Mouse (Mus musculus) frontal cortex, postnatal 36 days (tissue): ENCODE measurements around the gene Ppip5k2.
"Not testable (repeated sequence)": the region's sequence is repeated elsewhere in the genome, so short reads cannot be mapped to it uniquely, and the experiment has no call there.

ENCODE experiments used
- DNase-seq, 2 experiments: peaks; one replicate each; pipeline ENCODE4 v3.0.0; 2022; ENCODE audit warnings: low spot score in 2 of 2

The Ppip5k2 gene

DNA sequence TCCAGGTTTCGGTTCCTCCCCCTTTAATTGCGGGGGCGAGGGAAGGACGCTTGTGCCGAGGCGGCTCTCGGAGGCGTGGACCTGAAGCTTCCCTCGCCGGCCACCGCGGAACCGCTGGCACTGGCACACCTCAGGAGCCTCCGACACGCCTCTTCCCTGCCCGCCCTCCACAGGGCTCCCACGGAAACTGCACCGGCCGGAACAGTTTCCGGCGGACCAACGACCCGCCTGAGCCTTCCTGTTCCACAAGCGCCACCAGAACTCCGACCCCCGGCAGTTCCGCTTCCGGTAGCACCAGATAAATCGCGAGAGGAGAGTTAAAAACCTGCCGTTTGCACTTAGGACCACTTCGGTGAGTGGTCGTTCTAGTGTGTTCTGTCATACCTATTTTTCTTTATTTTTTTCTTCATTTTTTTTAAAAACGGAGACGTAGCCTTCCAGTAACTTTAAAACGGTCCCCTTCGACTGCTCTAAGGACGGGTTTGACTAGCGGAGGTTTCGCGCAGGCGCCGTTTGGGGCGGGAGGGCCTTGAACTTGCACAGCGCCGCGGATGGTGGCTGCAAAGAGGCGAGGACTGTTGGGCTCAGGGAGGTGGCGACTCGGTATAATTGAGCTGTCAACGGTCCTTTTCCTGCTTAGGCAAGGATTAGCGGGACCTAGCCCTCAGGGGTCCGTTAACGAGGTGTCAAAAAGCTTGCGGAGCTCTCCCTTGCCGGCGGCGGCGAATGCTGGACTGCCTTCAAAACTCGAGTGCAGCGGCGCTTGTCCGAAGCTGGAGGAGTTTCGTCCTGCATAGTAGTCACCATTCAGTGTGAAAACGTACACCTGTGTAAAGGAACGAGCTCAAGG, at the start of gene Ppip5k2, which contains the start of gene Gin1:
Gene Ppip5k2 (minus strand): TSS at position 508 of the 850 bp plus-strand sequence.
Gene Gin1 (plus strand): TSS at position 269 of the 850 bp plus-strand sequence.
- peak; percentile 93 for DNase-seq

DNA sequence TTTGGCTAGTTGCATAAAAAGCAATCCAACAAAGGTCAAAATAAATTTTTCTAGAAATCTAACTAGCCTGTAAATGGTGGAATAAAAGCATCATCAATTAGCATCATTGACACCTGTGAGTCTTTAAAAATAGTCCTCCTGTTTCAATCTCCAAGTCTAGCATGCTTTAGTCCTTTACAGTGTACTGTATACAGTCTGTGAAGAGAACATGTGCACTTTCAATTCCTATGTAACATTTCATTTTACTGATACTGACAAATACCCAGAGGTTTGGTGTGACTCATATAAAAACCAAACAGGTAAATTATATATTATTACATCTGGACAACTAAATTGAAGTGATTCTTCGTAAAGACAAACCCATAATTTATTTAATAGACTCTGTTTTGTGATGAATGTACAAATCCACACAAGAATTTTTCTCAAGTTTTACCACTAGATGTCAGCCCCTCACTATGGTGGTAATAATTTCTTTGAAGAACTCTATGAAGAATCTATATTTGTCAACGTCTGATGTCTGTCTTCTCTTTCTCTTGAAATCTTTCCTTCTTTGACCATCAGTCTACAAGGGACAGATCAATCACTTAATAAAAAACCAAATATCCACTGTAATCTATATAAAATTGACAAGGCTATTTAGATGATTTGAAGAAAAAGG, 39.2 kb upstream of the Ppip5k2 start:
- DNase-seq: no peak

DNA sequence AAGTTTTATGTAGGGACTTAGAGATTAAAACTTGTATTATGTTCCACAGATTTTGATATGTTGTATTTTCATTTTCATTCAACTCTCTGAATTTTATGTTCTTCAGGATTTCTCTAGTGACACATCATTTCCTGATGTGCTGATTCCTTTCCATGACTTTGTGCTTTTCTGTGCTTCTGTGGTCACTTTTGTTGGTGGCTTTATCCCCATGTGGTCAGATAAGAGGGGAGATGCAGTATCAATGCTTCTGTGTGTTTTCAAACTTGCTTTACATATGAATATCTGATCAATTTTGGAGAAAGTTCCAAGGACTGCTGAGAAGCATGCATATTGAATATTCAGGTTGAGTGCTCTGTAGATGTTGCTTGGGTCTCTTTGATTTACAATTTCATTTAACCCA, 34.3 kb upstream of the Ppip5k2 start:
- no peak for DNase-seq

DNA sequence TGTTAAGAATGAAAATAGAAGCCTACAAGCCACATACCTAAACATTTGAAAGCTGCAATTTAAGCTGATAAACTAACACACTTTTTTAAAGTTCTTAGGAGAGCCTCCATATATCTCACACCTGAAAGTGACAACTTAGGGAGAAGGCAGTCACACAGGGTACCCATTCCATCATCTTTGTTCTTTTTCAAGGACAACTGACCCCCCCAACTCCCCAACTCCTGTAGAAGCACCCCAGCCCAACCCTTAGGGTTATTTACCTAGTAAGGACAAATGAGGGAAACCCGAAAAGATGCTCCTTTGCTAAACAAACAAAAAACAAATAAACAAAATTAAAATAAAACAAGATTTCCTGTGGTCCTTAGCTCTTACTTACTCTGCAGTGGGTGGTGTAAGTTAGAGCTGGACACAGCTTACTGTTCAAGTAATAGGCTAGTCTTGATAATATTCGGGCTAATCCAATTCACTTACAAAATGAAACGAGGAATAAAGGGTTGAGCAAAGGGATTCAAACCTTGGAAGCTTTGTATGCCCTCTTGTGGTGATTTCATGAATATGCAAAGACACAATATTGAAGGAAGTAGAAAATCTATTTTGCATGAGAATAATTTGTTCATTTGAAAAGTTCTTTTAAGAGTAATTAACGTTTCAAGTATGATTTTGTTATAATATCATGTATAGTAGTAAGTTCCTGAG, 32.1 kb upstream of the Ppip5k2 start:
- no peak for DNase-seq

DNA sequence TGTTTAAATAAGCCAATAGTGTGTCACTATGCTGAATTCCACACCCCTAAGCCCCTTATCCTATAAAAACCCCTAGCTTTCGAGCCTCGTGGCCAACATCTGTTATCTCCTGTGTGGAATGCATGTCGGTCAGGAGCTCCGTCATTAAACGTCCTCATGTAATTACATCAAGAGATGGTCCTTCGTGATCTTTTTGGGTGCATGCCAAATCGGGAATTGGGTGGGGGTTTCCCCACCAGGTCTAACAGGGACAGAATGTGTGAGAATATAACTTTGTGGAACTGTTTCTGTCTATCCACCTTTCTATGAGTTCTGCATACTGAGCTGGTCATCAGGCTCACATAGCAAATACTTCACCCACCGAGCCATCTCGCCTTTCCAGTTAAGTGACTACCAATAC, 25.7 kb upstream of the Ppip5k2 start:
- no peak for DNase-seq

DNA sequence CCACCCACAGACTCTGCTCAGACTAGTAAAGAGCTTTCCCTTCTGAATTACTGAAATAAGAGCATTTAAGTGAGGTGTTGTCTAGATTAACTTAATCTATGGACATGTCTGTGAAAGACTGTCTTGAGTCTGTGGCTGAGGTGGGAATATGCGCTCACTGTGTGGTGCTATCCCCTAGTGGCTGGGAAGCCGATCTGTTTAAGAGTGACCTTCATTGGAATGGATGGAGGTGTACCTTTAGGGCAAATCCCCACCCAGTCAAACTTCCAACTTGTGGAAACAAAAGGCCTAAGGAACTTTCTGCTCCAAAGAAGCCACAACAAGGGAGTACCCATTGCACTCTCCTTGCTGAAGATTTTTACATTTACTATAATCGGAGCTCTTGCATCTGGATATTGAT, 23.9 kb upstream of the Ppip5k2 start:
- DNase-seq: no peak

DNA sequence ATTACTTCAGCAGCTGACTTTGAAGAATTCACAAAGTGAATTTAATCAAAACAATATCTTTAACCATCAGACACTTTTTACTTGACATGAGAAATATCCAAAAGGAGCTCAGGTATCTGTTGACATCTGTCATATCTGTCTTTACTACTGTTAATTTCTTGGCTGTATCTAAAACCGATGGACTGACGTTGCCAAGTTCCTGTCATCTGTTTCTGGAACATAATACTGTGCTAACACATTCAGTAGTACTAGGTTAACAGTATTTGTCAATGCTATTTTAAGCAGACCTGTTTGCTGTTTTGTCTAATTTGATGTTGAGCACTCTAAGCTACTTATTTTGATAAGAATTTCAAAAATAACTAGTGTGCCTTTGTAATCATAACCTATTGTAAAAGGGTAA, 18.3 kb upstream of the Ppip5k2 start:
- DNase-seq: no peak

DNA sequence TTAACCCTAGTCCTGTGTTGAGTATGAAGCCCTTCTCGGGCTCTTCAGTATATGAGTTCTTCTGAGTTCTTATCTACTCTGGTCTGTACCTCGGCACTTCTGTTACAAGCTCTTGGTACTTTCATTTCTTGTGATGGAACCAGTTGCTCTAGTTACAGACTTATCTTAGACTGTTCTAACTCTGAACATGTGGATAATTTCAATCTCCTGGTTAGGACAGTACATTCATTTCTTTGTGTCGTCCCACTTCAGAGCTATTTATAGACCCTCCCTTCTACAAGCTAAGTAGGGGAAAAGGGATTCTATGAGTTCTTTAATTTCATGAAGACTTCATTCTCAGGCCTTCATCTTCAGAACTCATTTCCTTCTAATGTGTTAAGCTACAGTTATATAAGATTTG, 17.5 kb upstream of the Ppip5k2 start:
- no peak for DNase-seq

DNA sequence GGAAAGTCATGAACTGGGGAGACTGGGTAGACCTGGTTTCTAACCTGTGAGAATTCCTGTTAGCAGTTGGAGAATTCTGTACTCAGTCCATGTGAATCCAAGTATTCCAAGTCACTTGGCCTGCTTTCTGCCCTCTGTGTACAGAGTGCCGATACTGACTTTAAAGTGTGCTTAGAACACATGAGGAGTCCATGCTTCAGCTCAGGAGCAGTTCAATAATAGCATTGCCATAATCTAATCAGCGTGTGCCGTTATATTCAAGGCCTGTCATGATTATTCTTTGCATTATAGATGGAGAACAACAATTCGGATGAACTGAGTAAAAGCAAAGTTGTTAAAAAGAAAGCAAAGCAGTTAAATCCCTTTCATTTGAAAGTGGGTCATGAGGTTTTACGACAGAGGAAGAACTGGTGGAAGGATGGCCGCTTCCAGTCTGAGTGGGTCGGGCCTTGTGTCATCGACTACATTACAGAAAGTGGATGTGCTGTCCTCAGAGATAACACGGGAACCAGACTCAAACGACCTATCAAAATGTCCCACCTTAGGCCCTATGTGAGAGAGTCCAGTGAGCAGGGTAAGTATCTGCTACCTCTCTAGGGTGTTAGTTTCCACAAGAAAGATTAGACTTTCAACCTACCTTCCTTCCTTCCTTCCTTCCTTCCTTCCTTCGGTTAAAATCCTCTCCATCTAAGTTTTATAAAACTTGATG, 15.6 kb upstream of the Ppip5k2 start:
- DNase-seq: no peak

DNA sequence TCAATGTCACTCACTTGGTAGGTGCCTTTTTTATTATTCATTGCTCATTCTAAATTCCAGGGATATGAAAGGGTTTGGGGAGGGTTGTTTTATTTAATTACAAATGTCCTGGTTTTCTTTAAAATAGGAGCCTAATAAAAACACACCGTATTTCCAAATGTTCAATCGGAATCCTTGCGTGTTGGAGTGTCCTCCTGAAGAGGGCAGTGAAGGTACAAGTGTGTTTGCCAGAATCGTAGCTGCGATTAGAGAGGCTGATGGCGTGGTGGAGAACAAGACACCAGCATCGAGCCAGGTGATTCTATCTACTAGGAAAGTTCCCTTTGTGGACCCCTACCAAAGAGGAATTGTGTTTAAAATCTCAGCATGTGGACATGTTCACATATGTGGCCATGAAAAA, 14.7 kb upstream of the Ppip5k2 start:
- DNase-seq: no peak

DNA sequence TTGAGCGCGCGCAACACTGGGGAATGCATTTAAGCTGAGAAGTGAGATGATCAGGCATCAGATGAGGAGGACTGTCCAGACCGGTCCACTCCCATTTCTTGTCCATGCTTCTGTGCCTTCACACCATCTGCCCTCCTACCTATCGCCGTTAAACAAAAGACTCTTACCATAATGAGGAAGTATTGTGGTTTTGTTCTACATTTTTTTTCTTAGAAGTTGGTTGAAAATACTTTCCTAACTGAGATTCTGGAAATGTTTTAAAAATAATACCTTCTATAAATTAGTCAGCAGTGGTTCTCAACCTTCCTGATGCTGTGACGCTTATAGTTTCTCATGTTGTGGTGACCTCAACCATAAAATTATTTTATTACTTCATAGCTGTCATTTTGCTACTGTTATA, 11.5 kb upstream of the Ppip5k2 start:
- no peak for DNase-seq

DNA sequence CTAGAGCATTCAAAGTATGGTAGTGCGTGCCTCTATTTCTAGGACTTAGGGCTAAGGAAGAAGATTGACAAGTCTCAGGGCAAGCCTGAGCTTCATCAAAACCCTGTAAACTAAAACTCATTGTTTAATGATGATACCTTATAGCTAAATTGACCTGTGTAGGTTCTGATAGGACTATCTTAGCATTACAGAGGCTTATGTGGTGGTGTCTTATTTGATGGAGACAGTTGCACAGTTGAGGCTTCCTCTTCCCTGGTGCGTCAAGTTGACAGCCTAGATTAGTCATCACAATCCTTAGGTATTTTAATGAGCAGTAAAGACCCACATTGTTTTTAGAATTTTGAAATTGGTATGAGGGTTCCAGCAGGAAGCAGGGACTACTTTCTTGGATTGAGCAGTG, 3.8 kb upstream of the Ppip5k2 start:
- DNase-seq: no peak

DNA sequence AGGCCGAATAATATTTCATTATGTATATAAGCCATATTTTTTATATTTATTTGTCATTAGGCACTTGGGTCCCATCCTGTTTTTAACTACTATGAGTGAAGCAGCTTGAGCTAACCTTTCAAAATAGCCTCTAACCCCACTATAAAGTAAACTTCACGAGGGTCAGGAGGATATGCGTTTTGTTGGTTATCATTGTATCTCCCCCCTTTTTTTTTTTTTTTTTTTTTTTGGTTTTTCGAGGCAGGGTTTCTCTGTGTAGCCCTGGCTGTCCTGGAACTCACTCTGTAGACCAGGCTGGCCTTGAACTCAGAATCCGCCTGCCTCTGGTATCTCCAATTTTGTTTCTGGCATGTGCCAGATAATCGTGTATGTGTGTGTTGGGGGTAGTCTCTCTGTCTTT, 3.2 kb upstream of the Ppip5k2 start:
- no peak for DNase-seq

DNA sequence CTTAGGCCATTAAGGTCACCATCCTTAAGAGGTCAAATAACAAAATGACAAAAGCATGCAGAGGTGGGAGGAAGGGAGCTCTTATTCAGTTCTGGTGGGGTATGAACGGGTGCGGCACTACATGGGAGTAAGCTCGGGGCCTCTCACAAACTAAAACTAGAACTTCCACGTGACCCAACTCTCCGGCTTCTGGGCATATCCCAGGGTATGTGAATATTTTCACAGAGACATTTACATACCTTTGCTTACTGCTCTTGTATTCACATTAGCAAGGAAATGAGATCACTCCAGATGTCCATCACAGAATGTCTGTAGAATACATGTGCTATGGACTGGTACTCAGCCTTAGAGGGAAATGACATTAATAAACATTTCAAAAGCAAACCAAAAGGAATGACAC, 1.5 kb upstream of the Ppip5k2 start:
- DNase-seq: no peak

DNA sequence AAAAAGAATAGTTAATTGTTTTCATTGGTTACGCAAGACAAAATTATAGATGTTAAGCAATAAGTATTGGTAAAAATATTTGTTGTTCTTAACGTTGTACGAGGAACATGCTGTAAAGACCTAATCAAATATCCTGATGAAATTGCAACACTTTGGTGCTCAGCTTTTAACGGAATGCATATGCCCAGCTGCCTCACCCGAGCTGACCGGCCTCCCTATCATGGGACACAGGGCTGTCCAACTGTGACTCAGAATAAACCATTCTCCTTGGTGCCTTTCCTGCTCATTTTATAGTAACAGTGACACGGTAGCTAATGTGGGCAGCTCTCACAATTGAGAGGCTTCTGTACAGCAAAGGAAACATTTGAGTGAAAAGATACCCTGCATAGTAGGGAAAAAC, 907 bp upstream of the Ppip5k2 start:
- no peak for DNase-seq

DNA sequence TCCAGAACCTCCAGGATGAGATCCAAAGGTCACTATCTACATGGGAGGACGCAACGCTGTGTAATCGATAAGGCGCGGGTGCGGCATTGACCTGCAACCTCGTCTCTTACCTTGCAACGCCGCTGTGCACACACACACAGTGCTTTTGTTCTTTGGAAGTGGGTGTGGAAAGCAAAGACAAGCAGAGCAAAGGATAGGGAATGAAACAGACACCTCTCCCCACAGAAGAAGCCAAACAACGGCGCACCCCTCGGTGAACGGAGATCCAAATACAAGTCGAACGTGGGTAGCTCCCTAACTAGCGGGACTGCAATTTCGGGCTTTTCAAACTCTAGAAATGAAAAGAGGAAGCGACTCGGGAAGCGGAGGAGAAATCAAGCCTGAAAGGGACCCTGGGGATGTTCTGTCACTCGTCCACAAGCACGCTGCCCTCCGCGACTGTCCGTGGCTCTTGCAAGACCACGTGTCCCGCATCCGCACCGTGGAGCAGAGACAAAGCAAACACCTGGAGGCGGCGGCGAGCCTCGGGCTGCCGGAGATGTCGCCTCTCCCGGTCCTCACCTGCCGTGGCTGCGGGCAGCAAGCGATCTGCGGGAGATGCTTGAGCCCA, 812 bp downstream of the Ppip5k2 start:
- peak in 1 of 2 experiments; percentile 32 for DNase-seq

DNA sequence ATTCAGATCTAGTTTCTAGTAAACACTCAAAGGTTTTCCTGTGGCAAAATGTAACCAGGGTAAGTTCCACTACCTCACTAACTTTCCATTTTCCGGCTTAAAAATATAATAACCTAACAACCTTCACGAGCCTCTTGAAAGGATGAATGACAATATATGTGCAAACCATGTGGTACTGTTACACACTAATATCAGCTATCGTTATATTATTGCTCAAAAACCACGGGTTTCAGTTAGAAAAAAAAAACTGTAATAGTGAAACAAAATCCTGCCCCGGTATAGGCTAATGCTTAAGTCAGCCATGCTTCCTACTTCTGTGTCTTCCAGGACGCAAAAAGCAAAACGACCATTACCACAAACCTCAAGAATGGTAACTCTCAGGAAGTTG, 1.3 kb downstream of the Ppip5k2 start:
- DNase-seq: no peak

DNA sequence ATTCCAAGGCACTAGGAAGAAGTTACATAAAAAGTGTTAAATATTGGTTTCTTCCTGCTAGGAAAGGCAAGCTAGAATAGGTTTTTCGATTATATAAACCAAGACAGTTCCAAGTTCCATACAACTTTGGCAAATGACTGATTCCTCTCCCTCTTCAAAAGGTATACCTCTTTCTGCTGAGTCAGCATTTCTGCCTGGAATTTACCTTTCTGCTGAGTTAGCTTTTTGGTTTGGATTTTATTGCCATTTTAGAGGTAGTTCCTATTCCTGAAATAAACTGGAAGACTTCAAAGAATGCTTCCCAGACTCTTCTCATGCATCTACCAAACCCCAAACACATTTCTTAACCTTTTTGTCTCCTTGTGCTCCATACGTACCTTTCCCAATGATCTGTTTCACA, 2.1 kb downstream of the Ppip5k2 start:
- DNase-seq: no peak

DNA sequence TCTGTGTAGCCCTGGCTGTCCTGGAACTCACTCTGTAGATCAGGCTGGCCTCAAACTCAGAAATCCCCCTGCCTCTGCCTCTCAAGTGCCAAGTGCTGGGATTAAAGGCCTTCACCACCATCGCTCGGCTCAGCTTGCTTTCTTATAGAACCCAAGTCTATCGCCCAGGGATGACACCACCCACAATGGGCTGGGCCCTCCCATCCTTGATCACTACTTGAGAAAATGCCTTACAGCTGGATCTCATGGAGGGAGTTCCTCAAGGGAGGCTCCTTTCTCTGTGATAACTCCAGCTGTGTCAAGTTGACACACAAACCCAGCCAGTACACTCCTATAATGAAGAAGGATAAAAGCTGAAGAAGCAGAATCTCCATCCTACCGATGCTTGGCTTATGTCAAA, 4.5 kb downstream of the Ppip5k2 start:
- not testable (repeated sequence) for DNase-seq

DNA sequence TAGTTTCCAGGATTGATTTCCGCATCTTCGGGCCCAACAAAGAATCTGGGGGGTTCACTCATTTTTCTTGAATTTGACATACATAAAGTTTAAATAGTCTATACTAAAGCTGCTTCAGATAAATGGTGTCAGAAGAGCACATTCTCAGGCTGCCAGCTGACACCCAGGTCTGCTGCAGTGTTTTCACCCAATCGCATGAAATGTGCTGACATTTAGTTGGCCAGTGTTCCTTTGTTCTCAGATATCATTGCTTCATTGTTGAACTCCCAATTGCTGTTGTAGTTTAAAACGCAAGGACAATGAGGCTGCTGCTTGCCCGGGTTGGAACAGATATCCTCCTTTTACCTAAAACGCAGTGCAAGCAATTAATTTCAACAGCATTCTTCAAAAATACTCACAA, 8.7 kb downstream of the Ppip5k2 start:
- DNase-seq: no peak

DNA sequence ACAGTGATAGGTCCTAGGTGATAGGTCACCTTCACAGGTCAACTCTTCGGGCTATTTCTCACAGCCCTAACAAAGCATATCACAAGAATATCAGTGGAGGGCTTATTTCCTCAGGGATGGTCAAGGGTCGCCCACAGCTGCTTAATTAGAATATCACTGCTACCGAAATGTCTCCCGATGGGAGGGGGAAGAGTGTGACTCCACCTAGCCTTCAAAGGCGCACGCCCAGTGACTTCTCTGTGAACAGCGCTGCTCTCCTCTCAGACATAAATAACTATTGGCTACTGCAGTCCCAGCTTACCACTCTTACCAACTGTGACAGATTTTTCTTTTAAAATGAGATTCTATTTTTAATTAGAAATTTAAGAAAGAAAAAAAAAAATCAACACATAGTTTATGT, 9.6 kb downstream of the Ppip5k2 start:
- DNase-seq: no peak

DNA sequence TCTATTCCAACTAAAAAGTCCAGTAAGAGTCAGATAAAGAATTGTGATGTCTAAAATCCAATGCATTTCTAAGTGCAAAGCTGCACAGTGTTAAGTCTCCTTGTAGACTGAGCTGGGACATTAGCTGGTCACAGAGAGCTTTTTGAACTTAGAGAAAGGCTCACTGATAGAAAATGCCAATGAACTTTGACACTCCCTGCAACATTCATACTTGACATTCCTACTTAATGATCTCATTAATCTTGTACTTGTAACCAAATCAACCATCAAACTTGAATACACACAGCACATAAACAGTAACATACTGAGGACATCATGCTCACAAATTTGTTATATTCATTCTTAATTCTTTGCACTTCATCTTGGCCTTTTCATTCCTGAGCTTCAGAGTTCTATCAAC, 10.4 kb downstream of the Ppip5k2 start:
- no peak for DNase-seq
